Mouse (Mus musculus): ENCODE measurements around the gene Mdm2.

- TF ChIP-seq CTCF (IDR thresholded peaks at IDR 0.05 in 2 of 3, conservative IDR thresholded peaks at IDR 0.05 in 1 of 3; ENCODE audit: control insufficient read depth in 1 of 3, insufficient read depth in 1 of 3, low read depth in 2 of 3, low read length in 3 of 3, poor library complexity in 1 of 3, severe bottlenecking in 1 of 3): no peak
- TF ChIP-seq GATA1 (IDR thresholded peaks at IDR 0.05; ENCODE audit: low read depth, low read length): no peak
- no peak for TF ChIP-seq EP300 (IDR thresholded peaks at IDR 0.05; ENCODE audit: low read depth in 1 of 2, low read length in 2 of 2)
- no peak for TF ChIP-seq MAX (IDR thresholded peaks at IDR 0.05; ENCODE audit: low read length)
- no peak for TF ChIP-seq TBP (IDR thresholded peaks at IDR 0.05; ENCODE audit: low read depth, low read length)
- no peak for TF ChIP-seq NELFE (IDR thresholded peaks at IDR 0.05; ENCODE audit: low read depth, low read length)
Observed at GRCm38 (mm10) chr10:117757259-117757658, 46.7 kb upstream of the Mdm2 start.
